Mouse (Mus musculus) liver, postnatal 0 days (tissue): ENCODE results near the gene Cacnb3. TPM values are rescaled to one million over a fixed set of nuclear protein-coding genes. Genes with fewer than 3 reads are reported as not detected.
A peak's percentile ranks its signal among the peaks of the same experiment; 100 is the strongest.

Experiments used
- ATAC-seq: fragments of 200-750 bp; cut with Nextera tagmentation; 2 replicates; pipeline ENCODE4 v1.8.0; 2017; ENCODE audit warnings: mild to moderate bottlenecking, moderate library complexity
- DNase-seq: peaks from one replicate; pipeline ENCODE4 v3.0.0-alpha.2; 2016
- H3K27ac ChIP-seq: fragments of 300-500 bp; sonication (generic); 2 replicates; pipeline ENCODE4 v1.5.1; 2014; ENCODE audit warnings: antibody characterized with exemption, moderate library complexity, mild to moderate bottlenecking, low read depth
- H3K27me3 ChIP-seq: fragments of 300-500 bp; sonication (generic); 2 replicates; pipeline ENCODE4 v1.6.1; 2014; ENCODE audit warnings: low read length, control low read depth, mixed read lengths; ENCODE audit not compliant: insufficient read depth
- H3K36me3 ChIP-seq: fragments of 300-500 bp; sonication (generic); replicated peaks from 2 replicates; pipeline ENCODE4 v1.6.1; 2014; ENCODE audit warnings: mild to moderate bottlenecking, control low read depth, low read length, moderate library complexity, mixed read lengths; ENCODE audit not compliant: insufficient read depth
- H3K4me1 ChIP-seq: fragments of 300-500 bp; sonication (generic); 2 replicates; pipeline ENCODE4 v1.6.1; 2014; ENCODE audit warnings: antibody characterized with exemption, mild to moderate bottlenecking, control low read depth; ENCODE audit not compliant: insufficient read depth
- H3K4me2 ChIP-seq: fragments of 300-500 bp; sonication (generic); 2 replicates; pipeline ENCODE4 v1.6.1; 2014; ENCODE audit warnings: low read depth, mild to moderate bottlenecking, low read length, moderate library complexity, mixed read lengths
- H3K4me3 ChIP-seq: fragments of 300-500 bp; sonication (generic); 2 replicates; pipeline ENCODE4 v1.5.1; 2014; ENCODE audit warnings: low read depth, low read length
- H3K9ac ChIP-seq: fragments of 300-500 bp; sonication (generic); replicated peaks from 2 replicates; pipeline ENCODE4 v1.6.1; 2014; ENCODE audit warnings: mild to moderate bottlenecking, moderate library complexity
- H3K9me3 ChIP-seq: fragments of 300-500 bp; sonication (generic); 2 replicates; pipeline ENCODE4 v1.6.1; 2016; ENCODE audit warnings: mild to moderate bottlenecking, control low read depth, low read length, mixed read lengths
- CTCF ChIP-seq: sonication (generic); IDR thresholded peaks from 2 replicates; pipeline ENCODE4 v1.5.1; 2016; ENCODE audit warnings: antibody characterized with exemption, low read depth
- EP300 ChIP-seq: IDR thresholded peaks from 2 replicates; pipeline ENCODE4 v1.6.1; 2016; ENCODE audit warnings: antibody characterized with exemption, low read depth, mild to moderate bottlenecking
- WGBS: fragments of 180-500 bp; shearing (Covaris S2); extraction: QIAGEN DNeasy Blood & Tissue Kit; methylation state at CpG from one replicate; pipeline ENCODE4 v1.1.7; 2014; ENCODE audit not compliant: insufficient replicate concordance; 5-methylcytosine and 5-hydroxymethylcytosine counted together
- polyA plus RNA-seq: library from polyadenylated mRNA; unstranded; fragments of >200 nt; fragmentation: Nextera tagmentation; extraction: Ambion mirVana; gene quantifications from 2 replicates; pipeline ENCODE4 v1.2.1, GENCODE M21; 2015

Cacnb3 gene
- polyA plus RNA-seq, 1 experiment from 2014 or later = 0.58 TPM

DNA sequence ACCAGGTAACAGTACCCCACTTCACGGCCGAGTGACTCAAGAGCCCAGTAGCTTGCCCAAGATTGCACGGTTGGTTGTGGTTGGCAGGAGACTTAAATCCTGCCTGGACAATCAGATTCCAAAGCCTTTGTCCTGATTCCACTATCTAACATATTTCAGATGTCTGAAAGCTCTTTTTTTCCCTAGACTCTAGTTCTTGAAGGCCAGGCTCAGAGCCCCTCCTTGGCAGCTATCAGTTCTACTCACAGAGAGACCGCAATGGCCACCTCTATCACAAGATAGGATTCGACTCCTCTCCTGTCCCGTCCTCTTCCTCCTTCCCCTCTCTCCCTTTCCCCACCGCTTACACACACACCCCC is 28.8 kb upstream of the Cacnb3 start:
- 37% methylated on average over 7 of the region's 7 CpGs for WGBS

GRCm38 (mm10) chr15:98602191-98602881 is 28.3 kb upstream of the Cacnb3 start:
- H3K4me2 ChIP-seq = peak overlapping the region; percentile 81
- H3K27ac ChIP-seq = peak overlapping the region; percentile 82
- H3K36me3 ChIP-seq = peaks cover 44% of the 10 kb centered on the region
- WGBS = 55% methylated on average over 13 of the region's 13 CpGs
- DNase-seq (peak; percentile 53), ATAC-seq (peak; percentile 58)
- no peaks in the 10 kb centered on the region for H3K27me3 ChIP-seq
- no peaks in the 10 kb centered on the region for H3K9me3 ChIP-seq
- H3K9ac ChIP-seq = peak overlapping the region; percentile 76
- H3K4me3 ChIP-seq = peak overlapping the region; percentile 57
- TF ChIP-seq CTCF = no peak
- no peak for TF ChIP-seq EP300
- peaks cover 48% of the 10 kb centered on the region for H3K4me1 ChIP-seq

More for the DNA sequence above, 28.8 kb upstream of the Cacnb3 start:
- Histone ChIP-seq H3K27me3 (no peaks in the 10 kb centered on the region), H3K9ac (peak overlapping the region; percentile 76), H3K4me1 (peaks cover 43% of the 10 kb centered on the region), H3K9me3 (no peaks in the 10 kb centered on the region), H3K4me2 (peak overlapping the region; percentile 81), H3K4me3 (peak overlapping the region; percentile 57), H3K27ac (peak overlapping the region; percentile 82), H3K36me3 (peaks cover 49% of the 10 kb centered on the region)
- no peak for ATAC-seq
- TF ChIP-seq CTCF (no peak), EP300 (peak; percentile 15; the same call in 1 of the 2 replicates)
- no peak for DNase-seq

GRCm38 (mm10) chr15:98602921-98603458 is 27.6 kb upstream of the Cacnb3 start:
- H3K9ac ChIP-seq = peak overlapping the region; percentile 76
- H3K4me1 ChIP-seq = peaks cover 55% of the 10 kb centered on the region
- H3K27me3 ChIP-seq = no peaks in the 10 kb centered on the region
- no peaks in the 10 kb centered on the region for H3K9me3 ChIP-seq
- ATAC-seq = 0 out of 2 replicates have a peak, but pooled peaks have one; percentile 16
- 43% methylated on average over 4 of the region's 4 CpGs for WGBS
- H3K27ac ChIP-seq = peak overlapping the region; percentile 82
- peak; percentile 60 for DNase-seq
- peak overlapping the region; percentile 57 for H3K4me3 ChIP-seq
- peak overlapping the region; percentile 81 for H3K4me2 ChIP-seq
- peaks cover 37% of the 10 kb centered on the region for H3K36me3 ChIP-seq
- TF ChIP-seq EP300 (no peak), CTCF (no peak)

DNA sequence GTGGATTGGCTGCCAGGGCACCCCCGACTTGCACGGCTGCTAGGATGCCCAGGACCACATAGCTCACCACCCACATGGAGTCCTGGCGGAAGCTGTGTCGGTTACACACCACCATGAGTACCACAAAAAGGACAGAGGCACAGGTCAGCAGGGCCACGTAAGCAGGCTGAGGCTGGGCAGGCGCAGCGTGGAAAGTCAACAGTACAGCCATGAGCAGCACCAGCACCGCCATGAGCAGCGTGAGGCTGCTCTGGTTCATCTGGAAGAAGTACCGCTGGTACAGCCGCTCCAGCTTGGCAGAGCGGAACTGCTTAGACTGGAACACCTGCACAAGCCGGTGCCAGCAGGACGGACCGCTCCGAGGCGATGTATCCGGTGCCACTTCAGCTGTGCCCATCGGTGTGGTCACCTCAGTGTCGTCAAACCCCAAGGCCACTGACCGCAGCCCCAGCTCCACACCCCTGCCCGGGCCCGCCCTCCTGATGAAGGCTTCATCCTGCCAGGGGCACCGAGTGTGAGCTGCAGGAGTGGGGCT is 26.5 kb upstream of the Cacnb3 start:
- WGBS = 90% methylated on average over 24 of the region's 24 CpGs
- H3K9ac ChIP-seq = no peak overlapping the region
- peak overlapping the region; percentile 81 for H3K4me2 ChIP-seq
- H3K4me1 ChIP-seq = peaks cover 55% of the 10 kb centered on the region
- TF ChIP-seq CTCF (no peak), EP300 (no peak)
- H3K36me3 ChIP-seq = peaks cover 27% of the 10 kb centered on the region
- no peaks in the 10 kb centered on the region for H3K9me3 ChIP-seq
- H3K27me3 ChIP-seq = no peaks in the 10 kb centered on the region
- DNase-seq = no peak
- H3K27ac ChIP-seq = 0 out of 2 replicates have a peak overlapping the region, but pooled peaks have one; percentile 82
- H3K4me3 ChIP-seq = 0 out of 2 replicates have a peak overlapping the region, but pooled peaks have one; percentile 57
- no peak for ATAC-seq

GRCm38 (mm10) chr15:98606051-98606536 is 24.5 kb upstream of the Cacnb3 start:
- peaks cover 56% of the 10 kb centered on the region for H3K4me1 ChIP-seq
- ATAC-seq = peak; percentile 74
- TF ChIP-seq EP300 = peak; percentile 98
- no peak for TF ChIP-seq CTCF

GRCm38 (mm10) chr15:98606739-98607138 is 23.9 kb upstream of the Cacnb3 start:
- Histone ChIP-seq H3K4me3 (peak overlapping the region; percentile 89; the same call in 1 of the 2 replicates), H3K36me3 (peaks cover 6% of the 10 kb centered on the region), H3K4me1 (peaks cover 50% of the 10 kb centered on the region), H3K9ac (peak overlapping the region; percentile 90), H3K27ac (peak overlapping the region; percentile 84), H3K4me2 (peak overlapping the region; percentile 95), H3K27me3 (no peaks in the 10 kb centered on the region), H3K9me3 (no peaks in the 10 kb centered on the region)
- ATAC-seq (no peak), DNase-seq (no peak)
- TF ChIP-seq CTCF (no peak), EP300 (no peak)
- WGBS = 52% methylated on average over 9 of the region's 9 CpGs

More at GRCm38 (mm10) chr15:98606051-98606536, 24.5 kb upstream of the Cacnb3 start:
- H3K4me2 ChIP-seq = peak overlapping the region; percentile 95
- 45% methylated on average over 12 of the region's 12 CpGs for WGBS
- no peaks in the 10 kb centered on the region for H3K9me3 ChIP-seq
- H3K36me3 ChIP-seq = peaks cover 11% of the 10 kb centered on the region
- peak overlapping the region; percentile 84 for H3K27ac ChIP-seq
- peak; percentile 58 for DNase-seq
- no peaks in the 10 kb centered on the region for H3K27me3 ChIP-seq
- H3K4me3 ChIP-seq = peak overlapping the region; percentile 89
- H3K9ac ChIP-seq = peak overlapping the region; percentile 90
